Mouse (Mus musculus): ENCODE measurements around the gene Akap6.

Akap6 gene

GRCm38 (mm10) chr12:52848519-52848855, 149.3 kb downstream of the Akap6 start:
- DNase-seq (ENCODE audit: low spot score) = peak; percentile 43

GRCm38 (mm10) chr12:52849297-52849696, 150.1 kb downstream of the Akap6 start:
- no peak for DNase-seq (ENCODE audit: low spot score)

- DNase-seq (ENCODE audit: low spot score) = no peak
These were observed 151.3 kb downstream of the Akap6 start for GRCm38 (mm10) chr12:52850332-52851036.

DNA sequence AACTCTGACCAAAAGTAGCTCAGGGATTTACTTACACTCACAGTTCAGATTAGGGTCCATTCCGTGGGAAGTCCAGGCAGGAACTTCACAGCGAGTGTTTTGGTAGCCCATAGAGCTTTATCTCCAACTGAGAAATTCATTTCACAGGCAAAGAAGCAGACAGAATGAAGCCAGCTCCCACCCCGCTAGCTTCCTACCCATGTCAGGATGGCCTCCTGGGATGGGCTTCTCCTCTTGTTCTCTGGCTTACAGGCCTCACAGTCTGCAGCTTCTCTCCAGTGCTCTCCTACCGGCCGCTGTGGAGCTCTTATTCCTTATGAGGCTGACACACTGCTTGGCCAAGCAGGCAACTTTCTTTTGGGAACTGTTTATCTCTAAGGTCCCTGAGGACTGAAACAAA, 152.0 kb downstream of the Akap6 start:
- no peak for DNase-seq (ENCODE audit: low spot score)

- no peak for DNase-seq (ENCODE audit: low spot score)
These were observed 155.1 kb downstream of the Akap6 start for GRCm38 (mm10) chr12:52854236-52854679.

- DNase-seq (ENCODE audit: low spot score) = no peak
These were observed 156.9 kb downstream of the Akap6 start for GRCm38 (mm10) chr12:52856104-52856503.

DNA sequence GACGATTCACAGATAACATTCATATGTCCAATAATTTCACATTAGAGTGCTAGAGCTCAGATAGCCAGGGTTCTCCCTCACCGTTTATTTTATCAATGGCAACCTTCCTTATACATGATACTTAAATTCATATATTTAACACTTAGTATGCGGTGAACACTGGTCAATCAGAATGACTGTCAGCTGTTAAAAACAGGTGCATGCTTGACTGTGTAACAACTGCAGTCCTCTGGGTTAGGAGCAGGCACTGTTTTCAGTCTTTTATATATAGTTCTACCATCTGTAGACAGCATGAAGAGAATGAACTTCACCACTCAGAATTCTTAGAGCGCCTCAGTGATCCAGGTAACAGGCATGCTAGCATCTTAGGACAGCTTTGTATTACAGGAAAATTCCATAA, 158.1 kb downstream of the Akap6 start:
- no peak for DNase-seq (ENCODE audit: low spot score)

DNA sequence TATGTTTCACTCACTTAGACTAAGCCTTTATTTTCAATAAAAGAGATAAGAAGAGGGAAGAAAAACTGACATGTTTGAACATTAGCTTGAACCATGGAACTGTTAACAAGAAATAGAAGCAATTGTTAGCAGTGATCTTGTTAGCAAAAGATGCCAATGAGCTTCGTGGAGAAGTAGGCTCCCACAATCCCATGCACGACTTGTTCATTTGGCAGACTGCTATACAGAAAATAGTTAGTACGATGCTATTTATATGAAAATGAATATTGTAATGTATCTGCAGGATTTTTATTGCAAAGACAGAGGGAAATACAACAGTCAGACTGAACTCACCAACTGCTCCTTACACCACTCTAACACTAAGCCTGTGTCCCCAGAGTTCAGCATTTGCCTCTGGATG, 162.7 kb downstream of the Akap6 start:
- no peak for DNase-seq (ENCODE audit: low spot score)

DNA sequence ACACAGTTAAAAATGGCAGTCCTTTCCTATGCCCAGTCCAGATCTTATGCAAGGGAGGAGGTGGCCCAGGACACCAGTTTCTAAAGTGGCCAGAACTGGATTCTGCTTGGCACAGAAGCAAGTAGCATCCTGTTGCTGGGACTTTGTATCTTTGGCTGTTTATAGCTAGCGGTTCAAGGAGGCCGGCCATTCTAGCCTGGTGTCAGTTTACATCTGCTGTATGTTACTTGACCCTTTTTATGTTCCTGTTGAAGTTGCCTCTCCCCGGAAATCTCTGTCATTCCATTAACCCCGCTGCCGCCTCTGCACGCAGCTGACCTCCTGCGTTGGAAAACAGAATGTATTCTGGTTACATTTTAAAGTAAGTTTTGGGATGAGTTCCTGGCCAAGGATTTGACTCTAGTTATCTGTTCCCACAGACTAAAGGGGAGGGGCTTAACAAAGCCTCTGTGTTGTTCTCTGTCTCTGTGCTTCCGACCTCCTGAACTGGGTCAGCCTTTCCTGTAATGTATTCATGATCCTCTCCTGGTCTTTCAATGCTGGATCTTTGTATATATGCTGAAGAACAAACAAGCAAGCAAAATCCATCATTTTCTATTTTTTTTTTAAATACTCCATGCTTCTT, 168.9 kb downstream of the Akap6 start:
- peak; percentile 66 for DNase-seq (ENCODE audit: low spot score)

DNA sequence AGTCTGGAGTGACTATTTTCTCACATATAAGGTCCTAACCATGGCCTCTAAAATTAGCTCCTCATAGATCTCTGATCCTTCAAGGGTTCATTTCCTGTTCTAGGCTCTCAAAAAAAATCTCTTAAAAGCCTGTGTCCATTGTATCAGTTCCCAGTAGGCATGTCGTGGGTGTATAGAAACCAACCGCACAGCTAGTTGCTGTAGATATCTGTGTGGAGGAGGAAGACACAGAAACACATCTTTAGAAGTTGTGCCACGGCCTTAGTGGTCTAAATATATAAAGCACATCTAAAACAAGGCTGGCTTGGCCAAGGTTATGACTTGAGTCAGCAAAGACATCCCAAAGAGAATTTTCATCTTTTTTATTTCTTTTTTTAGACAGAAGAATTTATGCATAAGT, 172.4 kb downstream of the Akap6 start:
- DNase-seq (ENCODE audit: low spot score) = no peak

DNA sequence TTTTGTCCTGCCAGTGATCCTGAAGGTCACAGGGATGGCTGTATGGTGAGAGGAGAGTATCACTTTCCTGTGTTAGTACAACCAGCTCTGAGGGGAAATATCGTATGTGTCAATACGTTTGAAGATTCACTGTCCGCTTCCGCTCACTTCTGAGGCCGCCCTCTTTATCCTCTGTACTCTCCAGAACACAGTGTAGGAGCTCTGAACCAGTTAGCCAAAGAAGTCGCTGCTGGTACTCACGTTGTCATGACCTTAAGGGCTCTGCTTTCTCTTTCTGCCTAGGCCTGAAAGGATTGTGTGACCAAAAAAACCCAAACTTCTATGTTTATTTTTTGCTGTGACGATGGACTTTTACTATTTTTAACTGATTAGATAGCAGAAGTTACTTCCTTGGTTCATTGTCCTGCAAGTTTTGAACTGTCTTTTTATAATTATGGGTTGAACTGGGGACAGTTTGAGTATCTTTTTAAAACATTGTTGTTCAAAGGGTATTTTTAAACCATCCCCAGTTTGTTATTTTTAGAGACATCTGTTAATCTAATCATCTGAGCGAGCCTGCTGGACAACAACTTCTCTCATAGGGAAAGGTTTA, 175.2 kb downstream of the Akap6 start:
- no peak for DNase-seq (ENCODE audit: low spot score)

DNA sequence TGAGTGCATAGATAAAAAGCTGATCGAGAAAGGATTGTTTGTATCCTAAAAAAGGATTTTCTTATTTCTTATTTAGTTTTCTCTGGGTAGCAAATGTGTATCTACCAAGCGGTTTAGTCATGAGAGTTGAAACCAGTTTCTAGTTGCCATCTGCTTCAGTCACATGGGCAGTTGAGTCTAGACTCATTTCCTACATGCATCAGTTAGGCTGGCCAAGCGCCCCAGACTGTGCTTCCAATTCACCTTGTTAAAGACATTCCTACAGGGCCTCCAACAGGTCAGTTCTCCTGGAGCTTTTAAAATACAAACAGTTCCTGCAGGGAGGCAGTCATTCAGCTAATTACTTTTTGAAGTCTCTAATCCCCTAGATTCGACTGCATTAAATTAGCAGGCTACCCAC, 176.9 kb downstream of the Akap6 start:
- DNase-seq (ENCODE audit: low spot score) = no peak

GRCm38 (mm10) chr12:52876978-52877769, 178.0 kb downstream of the Akap6 start:
- no peak for DNase-seq (ENCODE audit: low spot score)

GRCm38 (mm10) chr12:52879324-52879723, 180.1 kb downstream of the Akap6 start:
- DNase-seq (ENCODE audit: low spot score) = no peak

- DNase-seq (ENCODE audit: low spot score) = no peak
These were observed 193.3 kb downstream of the Akap6 start for GRCm38 (mm10) chr12:52892519-52892918.

DNA sequence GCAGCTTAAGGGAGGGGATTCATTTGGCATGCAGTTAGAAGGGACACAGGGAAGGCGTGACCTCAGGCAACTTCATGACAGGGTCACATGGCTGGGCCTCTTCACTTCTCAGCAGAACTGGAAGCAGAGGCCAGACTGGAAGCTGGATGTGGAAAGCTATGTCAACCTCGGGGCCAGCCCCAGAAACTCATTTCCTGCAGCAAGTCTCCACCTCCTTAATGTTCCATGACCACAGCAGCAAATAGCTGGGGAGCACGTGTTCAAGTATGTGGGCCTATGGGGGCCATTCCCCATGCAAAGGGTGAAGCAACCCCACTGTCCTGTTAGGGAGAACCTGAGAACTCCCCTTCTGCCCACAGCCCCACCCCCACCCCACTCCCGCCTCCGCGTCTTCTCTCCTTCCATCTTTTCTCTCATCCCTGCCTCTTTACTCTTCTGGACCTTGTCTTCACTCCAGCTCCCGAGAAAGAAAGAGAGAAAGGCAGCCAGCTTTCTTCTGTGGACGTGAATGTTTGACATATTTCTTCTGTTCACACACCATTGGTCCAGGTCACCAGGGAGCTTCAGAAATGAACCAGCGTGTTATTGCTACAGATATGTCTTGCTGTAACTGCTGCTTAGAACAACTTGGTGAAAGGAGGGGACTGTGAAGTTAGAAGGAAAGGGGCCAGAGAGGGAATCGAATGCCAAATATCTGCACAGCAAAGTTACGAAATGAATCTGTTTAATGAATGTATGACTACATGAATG, 194.6 kb downstream of the Akap6 start:
- DNase-seq (ENCODE audit: low spot score) = no peak

GRCm38 (mm10) chr12:52895672-52896460, 196.7 kb downstream of the Akap6 start:
- peak; percentile 83 for DNase-seq (ENCODE audit: low spot score)

GRCm38 (mm10) chr12:52896785-52897184, 197.6 kb downstream of the Akap6 start:
- no peak for DNase-seq (ENCODE audit: low spot score)

- DNase-seq (ENCODE audit: low spot score) = no peak
These were observed 198.9 kb downstream of the Akap6 start for GRCm38 (mm10) chr12:52898130-52898529.

DNA sequence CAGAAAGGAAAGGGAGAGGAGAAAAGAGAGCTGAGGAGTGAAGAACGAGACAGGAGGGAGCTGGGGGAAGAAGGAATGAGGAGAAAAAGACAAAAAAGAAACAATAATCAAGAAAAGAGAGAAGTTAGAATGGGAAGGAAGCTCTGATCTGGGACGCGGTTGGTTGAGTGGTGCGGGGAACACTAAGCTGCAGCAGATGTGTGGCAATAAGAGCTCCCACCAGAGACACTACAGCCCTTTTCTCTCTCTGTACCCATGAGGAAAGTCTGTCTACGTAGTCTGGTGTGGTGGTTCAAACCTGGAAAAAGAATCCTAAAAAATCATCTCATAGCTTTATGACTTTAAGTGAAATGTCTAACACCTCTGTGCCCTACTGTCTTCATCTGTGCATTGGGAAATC, 204.9 kb downstream of the Akap6 start:
- DNase-seq (ENCODE audit: low spot score) = no peak

GRCm38 (mm10) chr12:52908448-52909066, 209.4 kb downstream of the Akap6 start:
- no peak for DNase-seq (ENCODE audit: low spot score)

All from embryo, embryonic 10 days (tissue).